Mouse (Mus musculus) erythroblast, embryonic 14.5 days (primary cell): ENCODE data around the gene Slco3a1.

ENCODE experiments used
- GATA1 ChIP-seq: IDR thresholded peaks from 2 replicates; pipeline ENCODE4 v1.6.1; 2012; ENCODE audit warnings: low read length, inconsistent platforms, mixed read lengths
- TAL1 ChIP-seq: IDR thresholded peaks from 3 replicates; pipeline ENCODE4 v1.6.1; 2012; ENCODE audit warnings: low read length, inconsistent platforms, mixed read lengths

DNA sequence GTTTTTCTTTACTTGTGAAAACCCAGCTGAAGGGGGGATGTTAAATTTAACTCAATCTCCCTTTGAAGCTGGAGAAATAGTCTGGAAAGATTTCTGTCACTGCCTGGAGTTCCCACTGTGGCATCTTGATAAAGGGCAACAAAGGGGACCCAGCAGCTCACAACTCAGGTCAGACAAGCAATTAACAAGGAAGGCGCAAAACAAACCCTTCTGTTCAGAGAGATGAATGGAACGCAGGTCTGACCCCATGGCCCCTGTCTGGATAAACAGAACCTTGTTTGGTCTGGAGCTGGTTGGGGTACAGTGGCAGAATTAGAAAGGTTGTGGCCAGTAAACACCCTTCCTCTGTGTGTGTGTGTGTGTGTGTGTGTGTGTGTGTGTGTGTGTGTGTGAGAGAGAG is 106.8 kb downstream of the Slco3a1 start:
- TF ChIP-seq TAL1: no peak
- TF ChIP-seq GATA1: no peak
